Mouse (Mus musculus): ENCODE measurements at regions not wholly inside any gene's neighbourhood (a gene's known extent, or its start where the extent isn't known, plus 50 kb on each side); places are given as distances from the start of the nearest gene placed in this dataset.
A peak's percentile ranks its signal among the peaks of the same experiment; 100 is the strongest.

- Histone ChIP-seq H3K4me2 (no peak overlapping the region), H3K9me3 (no peaks in the 10 kb centered on the region), H3K27me3 (no peaks in the 10 kb centered on the region), H3K4me1 (no peaks in the 10 kb centered on the region), H3K4me3 (no peak overlapping the region), H3K36me3 (no peaks in the 10 kb centered on the region), H3K27ac (no peak overlapping the region), H3K9ac (no peak overlapping the region)
- peak; percentile 91; the same call in 1 of the 2 replicates for ATAC-seq (ENCODE audit: borderline replicate concordance, extremely low read depth, low FRiP score, low TSS enrichment)
- WGBS, result 46% methylated on average over 8 of the region's 8 CpGs
Observed at GRCm38 (mm10) chr10:124320191-124321110, 1056.7 kb downstream of the Fam19a2 start.

GRCm38 (mm10) chr10:124332491-124332890 lies 1056.8 kb downstream of the Slc16a7 start:
- Histone ChIP-seq H3K9ac (no peak overlapping the region), H3K4me1 (no peaks in the 10 kb centered on the region), H3K4me2 (no peak overlapping the region), H3K9me3 (no peaks in the 10 kb centered on the region), H3K36me3 (no peaks in the 10 kb centered on the region), H3K27me3 (no peaks in the 10 kb centered on the region), H3K27ac (no peak overlapping the region), H3K4me3 (no peak overlapping the region)
- 84% methylated on average over 1 of the region's 1 CpGs for WGBS
- ATAC-seq (ENCODE audit: borderline replicate concordance, extremely low read depth, low FRiP score, low TSS enrichment), result no peak

- no peak overlapping the region for H3K9ac ChIP-seq
- H3K9me3 ChIP-seq, result no peaks in the 10 kb centered on the region
- no peak overlapping the region for H3K4me2 ChIP-seq
- H3K4me3 ChIP-seq, result no peak overlapping the region
- ATAC-seq (ENCODE audit: borderline replicate concordance, extremely low read depth, low FRiP score, low TSS enrichment), result no peak
- no peaks in the 10 kb centered on the region for H3K27me3 ChIP-seq
- no peaks in the 10 kb centered on the region for H3K4me1 ChIP-seq
- H3K27ac ChIP-seq, result no peak overlapping the region
- H3K36me3 ChIP-seq, result no peaks in the 10 kb centered on the region
- 81% methylated on average over 3 of the region's 3 CpGs for WGBS
Observed at GRCm38 (mm10) chr10:124338923-124339322, 1050.3 kb downstream of the Slc16a7 start.

GRCm38 (mm10) chr10:124349300-124349699 lies 1040.0 kb downstream of the Slc16a7 start:
- no peaks in the 10 kb centered on the region for H3K36me3 ChIP-seq
- H3K9me3 ChIP-seq, result no peaks in the 10 kb centered on the region
- no peak overlapping the region for H3K4me3 ChIP-seq
- peak; percentile 83 for ATAC-seq (ENCODE audit: borderline replicate concordance, extremely low read depth, low FRiP score, low TSS enrichment)
- H3K4me2 ChIP-seq, result no peak overlapping the region
- H3K27ac ChIP-seq, result no peak overlapping the region
- no peak overlapping the region for H3K9ac ChIP-seq
- no peaks in the 10 kb centered on the region for H3K27me3 ChIP-seq
- H3K4me1 ChIP-seq, result no peaks in the 10 kb centered on the region
- 37% methylated on average over 2 of the region's 2 CpGs for WGBS

GRCm38 (mm10) chr10:124362795-124363194 lies 1026.5 kb downstream of the Slc16a7 start:
- no peaks in the 10 kb centered on the region for H3K36me3 ChIP-seq
- H3K9me3 ChIP-seq, result no peaks in the 10 kb centered on the region
- H3K4me3 ChIP-seq, result no peak overlapping the region
- no peak overlapping the region for H3K27ac ChIP-seq
- H3K9ac ChIP-seq, result no peak overlapping the region
- H3K4me2 ChIP-seq, result no peak overlapping the region
- no peaks in the 10 kb centered on the region for H3K27me3 ChIP-seq
- no peaks in the 10 kb centered on the region for H3K4me1 ChIP-seq
- ATAC-seq (ENCODE audit: borderline replicate concordance, extremely low read depth, low FRiP score, low TSS enrichment), result no peak

GRCm38 (mm10) chr10:124370994-124371393 lies 1018.3 kb downstream of the Slc16a7 start:
- H3K9ac ChIP-seq, result no peak overlapping the region
- H3K27me3 ChIP-seq, result no peaks in the 10 kb centered on the region
- H3K4me2 ChIP-seq, result no peak overlapping the region
- no peaks in the 10 kb centered on the region for H3K9me3 ChIP-seq
- H3K36me3 ChIP-seq, result no peaks in the 10 kb centered on the region
- H3K27ac ChIP-seq, result no peak overlapping the region
- H3K4me1 ChIP-seq, result no peaks in the 10 kb centered on the region
- WGBS, result 59% methylated on average over 2 of the region's 2 CpGs
- H3K4me3 ChIP-seq, result no peak overlapping the region
- ATAC-seq (ENCODE audit: borderline replicate concordance, extremely low read depth, low FRiP score, low TSS enrichment), result no peak

- no peaks in the 10 kb centered on the region for H3K9me3 ChIP-seq
- H3K27ac ChIP-seq, result no peak overlapping the region
- no peak overlapping the region for H3K4me3 ChIP-seq
- no peak overlapping the region for H3K4me2 ChIP-seq
- H3K9ac ChIP-seq, result no peak overlapping the region
- no peaks in the 10 kb centered on the region for H3K4me1 ChIP-seq
- no peaks in the 10 kb centered on the region for H3K27me3 ChIP-seq
- no peaks in the 10 kb centered on the region for H3K36me3 ChIP-seq
- no peak for ATAC-seq (ENCODE audit: borderline replicate concordance, extremely low read depth, low FRiP score, low TSS enrichment)
- WGBS, result 68% methylated on average over 2 of the region's 2 CpGs
Observed at GRCm38 (mm10) chr10:124402647-124403046, 986.6 kb downstream of the Slc16a7 start.

GRCm38 (mm10) chr10:124409633-124410032 lies 979.6 kb downstream of the Slc16a7 start:
- 69% methylated on average over 2 of the region's 2 CpGs for whole genome bisulfite sequencing
- Histone ChIP-seq H3K36me3 (no peaks in the 10 kb centered on the region), H3K27ac (no peak overlapping the region), H3K4me1 (no peaks in the 10 kb centered on the region), H3K9me3 (no peaks in the 10 kb centered on the region), H3K4me3 (no peak overlapping the region), H3K9ac (no peak overlapping the region), H3K4me2 (no peak overlapping the region), H3K27me3 (no peaks in the 10 kb centered on the region)
- ATAC-seq (ENCODE audit: borderline replicate concordance, extremely low read depth, low FRiP score, low TSS enrichment), result no peak

GRCm38 (mm10) chr10:124416531-124416930 lies 972.7 kb downstream of the Slc16a7 start:
- Histone ChIP-seq H3K9me3 (no peaks in the 10 kb centered on the region), H3K27me3 (no peaks in the 10 kb centered on the region), H3K4me1 (no peaks in the 10 kb centered on the region), H3K36me3 (no peaks in the 10 kb centered on the region), H3K9ac (no peak overlapping the region), H3K4me3 (no peak overlapping the region), H3K4me2 (no peak overlapping the region), H3K27ac (no peak overlapping the region)
- ATAC-seq (ENCODE audit: borderline replicate concordance, extremely low read depth, low FRiP score, low TSS enrichment), result no peak
- WGBS, result 66% methylated on average over 6 of the region's 6 CpGs

- 26% methylated on average over 2 of the region's 2 CpGs for WGBS
- no peak overlapping the region for H3K27ac ChIP-seq
- H3K9me3 ChIP-seq, result no peaks in the 10 kb centered on the region
- no peaks in the 10 kb centered on the region for H3K36me3 ChIP-seq
- no peak overlapping the region for H3K4me3 ChIP-seq
- H3K9ac ChIP-seq, result no peak overlapping the region
- no peaks in the 10 kb centered on the region for H3K27me3 ChIP-seq
- no peak for ATAC-seq (ENCODE audit: borderline replicate concordance, extremely low read depth, low FRiP score, low TSS enrichment)
- H3K4me1 ChIP-seq, result no peaks in the 10 kb centered on the region
- H3K4me2 ChIP-seq, result no peak overlapping the region
Observed at GRCm38 (mm10) chr10:124423418-124423817, 965.8 kb downstream of the Slc16a7 start.
